Mouse (Mus musculus): ENCODE results near the gene Ereg. TPM values are rescaled to one million over a fixed set of nuclear protein-coding genes. Genes with fewer than 3 reads are reported as not detected.

The Ereg gene
- 0.15 TPM in 1 of 2 replicates, not detected in the other for polyA plus RNA-seq (2011; ENCODE audit: insufficient read depth, insufficient read length, low read depth, missing spikeins)

- Histone ChIP-seq H3K4me1 (ENCODE audit: control insufficient read depth, insufficient read depth, low read length) (no peaks in the 10 kb centered on the region), H3K36me3 (ENCODE audit: control insufficient read depth, insufficient read depth, low read length, poor library complexity, severe bottlenecking) (no peaks in the 10 kb centered on the region), H3K4me3 (ENCODE audit: low read depth, low read length) (peak within 1 kb of the TSS; percentile 28), H3K9me3 (replicated peaks; ENCODE audit: control insufficient read depth, insufficient read depth, low read length, poor library complexity, severe bottlenecking) (no peaks in the 10 kb centered on the region), H3K9ac (ENCODE audit: low read depth, poor library complexity, severe bottlenecking) (no peak within 1 kb of the TSS), H3K27ac (ENCODE audit: insufficient read depth, low read length) (no peak within 1 kb of the TSS), H3K27me3 (ENCODE audit: control insufficient read depth, insufficient read depth, low read length, poor library complexity, severe bottlenecking) (no peaks in the 10 kb centered on the region; the same call in 1 of the 2 replicates)
- TF ChIP-seq CTCF (IDR thresholded peaks at IDR 0.05; ENCODE audit: low read depth, low read length) (peak; percentile 29), EP300 (IDR thresholded peaks at IDR 0.05; ENCODE audit: insufficient read depth, low read depth, low read length) (no peak), POLR2A (IDR thresholded peaks at IDR 0.05; ENCODE audit: insufficient read depth, low read length) (no peak)
Observed at GRCm38 (mm10) chr5:91074450-91074950, at the start of gene Ereg. Gene Ereg (plus strand): TSS chr5:91074622.

GRCm38 (mm10) chr5:91027164-91027563 lies 47.3 kb upstream of the Ereg start, which contains the start of gene Epgn:
Gene Epgn (plus strand): TSS chr5:91027464.
- TF ChIP-seq POLR2A (IDR thresholded peaks at IDR 0.05; ENCODE audit: insufficient read depth, low read length) (no peak), EP300 (IDR thresholded peaks at IDR 0.05; ENCODE audit: insufficient read depth, low read depth, low read length) (no peak), CTCF (IDR thresholded peaks at IDR 0.05; ENCODE audit: low read depth, low read length) (no peak)
- H3K27ac ChIP-seq (ENCODE audit: insufficient read depth, low read length) = no peak within 1 kb of the TSS
- H3K27me3 ChIP-seq (ENCODE audit: control insufficient read depth, insufficient read depth, low read length, poor library complexity, severe bottlenecking) = no peaks in the 10 kb centered on the region; the same call in 1 of the 2 replicates
- H3K4me1 ChIP-seq (ENCODE audit: control insufficient read depth, insufficient read depth, low read length) = no peaks in the 10 kb centered on the region
- H3K4me3 ChIP-seq (ENCODE audit: low read depth, low read length) = no peak within 1 kb of the TSS
- H3K9ac ChIP-seq (ENCODE audit: low read depth, poor library complexity, severe bottlenecking) = no peak within 1 kb of the TSS
- H3K36me3 ChIP-seq (ENCODE audit: control insufficient read depth, insufficient read depth, low read length, poor library complexity, severe bottlenecking) = no peaks in the 10 kb centered on the region
- no peaks in the 10 kb centered on the region for H3K9me3 ChIP-seq (replicated peaks; ENCODE audit: control insufficient read depth, insufficient read depth, low read length, poor library complexity, severe bottlenecking)

- Histone ChIP-seq H3K9ac (ENCODE audit: low read depth, poor library complexity, severe bottlenecking) (no peak overlapping the region), H3K4me1 (ENCODE audit: control insufficient read depth, insufficient read depth, low read length) (no peaks in the 10 kb centered on the region), H3K27me3 (ENCODE audit: control insufficient read depth, insufficient read depth, low read length, poor library complexity, severe bottlenecking) (no peaks in the 10 kb centered on the region; the same call in 1 of the 2 replicates), H3K36me3 (ENCODE audit: control insufficient read depth, insufficient read depth, low read length, poor library complexity, severe bottlenecking) (no peaks in the 10 kb centered on the region), H3K27ac (ENCODE audit: insufficient read depth, low read length) (no peak overlapping the region), H3K4me3 (ENCODE audit: low read depth, low read length) (no peak overlapping the region), H3K9me3 (replicated peaks; ENCODE audit: control insufficient read depth, insufficient read depth, low read length, poor library complexity, severe bottlenecking) (no peaks in the 10 kb centered on the region)
- TF ChIP-seq CTCF (IDR thresholded peaks at IDR 0.05; ENCODE audit: low read depth, low read length) (no peak), POLR2A (IDR thresholded peaks at IDR 0.05; ENCODE audit: insufficient read depth, low read length) (no peak), EP300 (IDR thresholded peaks at IDR 0.05; ENCODE audit: insufficient read depth, low read depth, low read length) (no peak)
Observed at GRCm38 (mm10) chr5:91027840-91028239, 46.6 kb upstream of the Ereg start.

GRCm38 (mm10) chr5:91030629-91031028 lies 43.8 kb upstream of the Ereg start:
- Histone ChIP-seq H3K27me3 (ENCODE audit: control insufficient read depth, insufficient read depth, low read length, poor library complexity, severe bottlenecking) (no peaks in the 10 kb centered on the region; the same call in 1 of the 2 replicates), H3K9me3 (replicated peaks; ENCODE audit: control insufficient read depth, insufficient read depth, low read length, poor library complexity, severe bottlenecking) (no peaks in the 10 kb centered on the region), H3K4me1 (ENCODE audit: control insufficient read depth, insufficient read depth, low read length) (no peaks in the 10 kb centered on the region), H3K9ac (ENCODE audit: low read depth, poor library complexity, severe bottlenecking) (no peak overlapping the region), H3K27ac (ENCODE audit: insufficient read depth, low read length) (no peak overlapping the region), H3K4me3 (ENCODE audit: low read depth, low read length) (no peak overlapping the region), H3K36me3 (ENCODE audit: control insufficient read depth, insufficient read depth, low read length, poor library complexity, severe bottlenecking) (no peaks in the 10 kb centered on the region)
- TF ChIP-seq CTCF (IDR thresholded peaks at IDR 0.05; ENCODE audit: low read depth, low read length) (no peak), POLR2A (IDR thresholded peaks at IDR 0.05; ENCODE audit: insufficient read depth, low read length) (no peak), EP300 (IDR thresholded peaks at IDR 0.05; ENCODE audit: insufficient read depth, low read depth, low read length) (no peak)

- H3K4me3 ChIP-seq (ENCODE audit: low read depth, low read length) = no peak overlapping the region
- H3K36me3 ChIP-seq (ENCODE audit: control insufficient read depth, insufficient read depth, low read length, poor library complexity, severe bottlenecking) = no peaks in the 10 kb centered on the region
- H3K9ac ChIP-seq (ENCODE audit: low read depth, poor library complexity, severe bottlenecking) = no peak overlapping the region
- no peaks in the 10 kb centered on the region for H3K27me3 ChIP-seq (ENCODE audit: control insufficient read depth, insufficient read depth, low read length, poor library complexity, severe bottlenecking)
- no peak overlapping the region; the same call in 1 of the 2 replicates for H3K27ac ChIP-seq (ENCODE audit: insufficient read depth, low read length)
- H3K9me3 ChIP-seq (replicated peaks; ENCODE audit: control insufficient read depth, insufficient read depth, low read length, poor library complexity, severe bottlenecking) = no peaks in the 10 kb centered on the region
- peaks cover 2% of the 10 kb centered on the region for H3K4me1 ChIP-seq (ENCODE audit: control insufficient read depth, insufficient read depth, low read length)
- TF ChIP-seq POLR2A (IDR thresholded peaks at IDR 0.05; ENCODE audit: insufficient read depth, low read length) = no peak
- no peak for TF ChIP-seq EP300 (IDR thresholded peaks at IDR 0.05; ENCODE audit: insufficient read depth, low read depth, low read length)
- no peak for TF ChIP-seq CTCF (IDR thresholded peaks at IDR 0.05; ENCODE audit: low read depth, low read length)
Observed at GRCm38 (mm10) chr5:91035341-91035740, 39.1 kb upstream of the Ereg start.

- Histone ChIP-seq H3K9me3 (replicated peaks; ENCODE audit: control insufficient read depth, insufficient read depth, low read length, poor library complexity, severe bottlenecking) (no peaks in the 10 kb centered on the region), H3K27me3 (ENCODE audit: control insufficient read depth, insufficient read depth, low read length, poor library complexity, severe bottlenecking) (no peaks in the 10 kb centered on the region), H3K36me3 (ENCODE audit: control insufficient read depth, insufficient read depth, low read length, poor library complexity, severe bottlenecking) (no peaks in the 10 kb centered on the region), H3K4me3 (ENCODE audit: low read depth, low read length) (no peak overlapping the region), H3K9ac (ENCODE audit: low read depth, poor library complexity, severe bottlenecking) (no peak overlapping the region), H3K4me1 (ENCODE audit: control insufficient read depth, insufficient read depth, low read length) (peaks cover 2% of the 10 kb centered on the region), H3K27ac (ENCODE audit: insufficient read depth, low read length) (no peak overlapping the region)
- TF ChIP-seq POLR2A (IDR thresholded peaks at IDR 0.05; ENCODE audit: insufficient read depth, low read length) (no peak), CTCF (IDR thresholded peaks at IDR 0.05; ENCODE audit: low read depth, low read length) (no peak), EP300 (IDR thresholded peaks at IDR 0.05; ENCODE audit: insufficient read depth, low read depth, low read length) (no peak)
Observed at GRCm38 (mm10) chr5:91036628-91037027, 37.8 kb upstream of the Ereg start.

All from ES-Bruce4 (cell line).